Mouse (Mus musculus) adipocyte (in vitro differentiated cells): ENCODE results near the gene Shoc2.
"Not testable (repeated sequence)": the region's sequence is repeated elsewhere in the genome, so short reads cannot be mapped to it uniquely, and the experiment has no call there.

ENCODE experiments used
- DNase-seq: peaks from one replicate; pipeline ENCODE4 v3.0.0-alpha.2; 2016; ENCODE audit warnings: low spot score

The Shoc2 gene

DNA sequence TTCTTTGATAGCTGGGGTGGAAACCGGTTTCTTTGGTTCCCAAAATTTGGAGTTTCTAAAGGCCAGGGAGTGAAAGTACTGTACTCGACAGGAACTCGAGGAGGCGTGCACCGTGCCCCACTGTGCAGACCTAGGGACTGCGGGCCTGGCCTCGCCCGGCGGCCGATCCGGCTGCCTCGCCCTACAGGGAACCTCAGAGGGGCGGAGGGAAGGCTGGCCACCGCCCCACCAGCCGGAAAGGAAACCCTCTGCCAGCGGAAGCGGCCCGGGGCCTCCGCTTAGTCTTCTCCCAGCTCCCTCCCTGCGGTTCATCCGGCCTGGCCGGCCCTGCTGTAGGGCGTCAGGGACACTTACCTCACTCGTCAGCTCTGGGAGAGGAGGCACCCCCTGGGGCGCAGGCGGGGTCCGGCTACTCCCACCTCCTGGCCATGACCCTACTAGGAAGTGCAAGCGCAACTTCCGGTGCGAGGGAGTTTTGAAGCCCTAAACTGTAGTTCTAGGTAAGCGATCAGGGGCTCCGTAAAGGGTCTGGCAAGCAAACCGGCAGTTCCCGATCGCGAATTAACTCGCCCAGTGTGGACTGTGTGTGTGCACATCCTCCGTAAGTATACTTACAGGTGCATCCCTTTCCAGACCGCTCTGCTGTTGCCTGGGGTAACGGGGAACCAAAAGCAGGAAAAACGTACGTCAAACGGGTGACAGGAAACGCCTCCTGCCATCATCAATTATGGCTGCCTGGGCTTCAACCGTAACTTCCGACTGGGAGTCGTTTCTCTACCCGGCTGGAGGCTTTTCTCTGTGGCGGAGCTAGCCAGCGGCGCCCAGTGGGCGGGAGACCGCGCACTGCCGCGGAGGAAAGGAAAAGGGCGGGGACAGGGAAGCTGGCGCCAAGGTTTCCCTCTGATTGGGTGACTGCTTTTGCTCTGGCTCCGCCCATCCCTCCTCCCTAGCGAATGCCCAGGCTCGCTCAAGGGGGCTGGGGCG, at the start of gene Shoc2, which contains the start of gene Bbip1:
Gene Shoc2 (plus strand): TSS at position 505 of the 984 bp plus-strand sequence.
Gene Bbip1 (minus strand): TSS at position 826 of the 984 bp plus-strand sequence.
- DNase-seq = peak; percentile 100

DNA sequence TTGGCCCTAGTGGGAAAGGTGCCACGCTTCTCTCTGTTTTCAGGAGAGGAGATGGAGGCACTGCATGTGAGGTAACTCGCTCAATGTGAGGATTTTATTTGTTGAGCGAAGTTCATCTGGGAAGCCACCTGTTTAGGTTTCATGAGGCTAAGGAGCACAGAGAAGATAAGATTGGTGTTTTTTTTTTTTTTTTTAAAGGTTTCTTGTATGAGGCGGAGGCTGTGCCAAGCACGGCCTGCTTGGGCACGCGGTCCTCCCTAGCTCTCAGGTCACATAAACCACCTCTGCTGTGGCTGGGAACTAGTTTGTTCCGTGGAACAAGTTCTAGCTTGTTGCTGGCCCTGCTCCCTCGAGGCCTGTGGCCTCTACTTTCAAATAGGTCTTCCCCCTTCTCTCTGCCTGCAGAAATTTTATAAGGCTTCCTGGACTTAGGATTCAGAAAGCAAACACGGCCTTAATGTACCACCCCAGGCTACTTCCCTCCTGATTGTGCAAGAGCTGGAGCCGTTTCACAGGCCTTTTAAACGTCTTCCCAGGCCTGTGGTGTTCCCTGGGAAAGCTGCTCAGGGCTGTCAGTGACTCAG, 49.5 kb upstream of the Shoc2 start:
- peak; percentile 83 for DNase-seq

DNA sequence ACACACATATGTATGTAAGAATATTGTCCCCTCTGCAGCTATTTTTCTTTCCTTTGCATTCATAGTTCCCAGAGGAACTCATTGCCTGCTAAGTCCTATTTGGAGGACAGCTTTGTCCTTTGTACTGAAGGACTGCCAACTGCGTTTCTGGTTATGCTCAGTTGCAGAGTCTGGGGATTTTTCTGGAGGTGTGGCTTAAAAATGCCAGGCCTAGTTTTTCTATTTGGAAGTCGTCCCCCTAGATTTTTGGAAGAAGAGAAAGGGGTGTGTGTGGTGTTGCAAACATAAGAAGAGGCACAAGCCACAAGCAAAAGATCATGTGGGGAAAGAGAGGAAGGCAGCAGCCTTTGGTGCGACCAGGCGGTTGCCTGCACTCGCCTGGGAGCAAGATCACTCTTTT, 46.1 kb upstream of the Shoc2 start:
- DNase-seq = peak; percentile 83

- DNase-seq = peak; percentile 52
Measured at GRCm38 (mm10) chr19:53898498-53898897, 45.6 kb upstream of the Shoc2 start.

- no peak for DNase-seq
Measured at GRCm38 (mm10) chr19:53898970-53899900, 44.9 kb upstream of the Shoc2 start.

- DNase-seq = no peak
Measured at GRCm38 (mm10) chr19:53899941-53900610, 44.0 kb upstream of the Shoc2 start.

- no peak for DNase-seq
Measured at GRCm38 (mm10) chr19:53901931-53902738, 42.0 kb upstream of the Shoc2 start.

DNA sequence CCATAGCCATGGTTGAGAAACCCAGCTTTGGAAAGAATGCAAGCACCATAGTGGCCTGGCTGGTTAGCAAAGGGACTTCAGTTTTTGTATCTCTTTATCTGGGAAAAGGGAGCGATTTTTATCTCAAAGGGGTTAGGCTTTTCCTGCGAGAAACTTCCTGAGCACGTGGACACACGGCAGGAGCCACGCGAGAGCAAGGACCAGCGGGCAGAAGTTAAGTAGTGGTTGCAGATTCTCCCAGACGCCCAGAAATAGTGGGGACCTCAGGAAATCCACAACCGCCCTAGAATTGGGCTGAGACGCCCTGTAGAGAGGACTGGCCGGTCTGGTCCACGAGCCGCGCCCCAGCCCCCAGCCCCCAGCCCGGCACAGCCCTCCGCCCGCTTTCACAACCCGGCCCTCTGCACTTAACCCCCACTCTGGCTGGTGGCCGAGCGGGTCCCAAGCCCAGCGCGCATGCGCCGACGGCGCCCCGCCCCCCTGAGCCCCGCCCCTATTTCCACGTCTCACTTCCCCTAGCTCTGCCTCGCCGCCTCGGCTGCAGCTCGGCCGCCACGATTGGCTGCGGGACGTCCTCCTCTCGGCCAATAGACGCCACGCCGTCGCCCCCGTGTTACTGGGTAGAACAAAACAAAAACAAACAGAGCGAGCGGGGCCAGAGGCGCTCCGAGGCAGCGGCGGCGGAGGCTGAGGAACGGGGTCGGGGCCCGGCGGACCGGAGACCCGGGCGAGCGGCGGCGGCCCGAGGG, 41.2 kb upstream of the Shoc2 start:
- DNase-seq = peak; percentile 98

DNA sequence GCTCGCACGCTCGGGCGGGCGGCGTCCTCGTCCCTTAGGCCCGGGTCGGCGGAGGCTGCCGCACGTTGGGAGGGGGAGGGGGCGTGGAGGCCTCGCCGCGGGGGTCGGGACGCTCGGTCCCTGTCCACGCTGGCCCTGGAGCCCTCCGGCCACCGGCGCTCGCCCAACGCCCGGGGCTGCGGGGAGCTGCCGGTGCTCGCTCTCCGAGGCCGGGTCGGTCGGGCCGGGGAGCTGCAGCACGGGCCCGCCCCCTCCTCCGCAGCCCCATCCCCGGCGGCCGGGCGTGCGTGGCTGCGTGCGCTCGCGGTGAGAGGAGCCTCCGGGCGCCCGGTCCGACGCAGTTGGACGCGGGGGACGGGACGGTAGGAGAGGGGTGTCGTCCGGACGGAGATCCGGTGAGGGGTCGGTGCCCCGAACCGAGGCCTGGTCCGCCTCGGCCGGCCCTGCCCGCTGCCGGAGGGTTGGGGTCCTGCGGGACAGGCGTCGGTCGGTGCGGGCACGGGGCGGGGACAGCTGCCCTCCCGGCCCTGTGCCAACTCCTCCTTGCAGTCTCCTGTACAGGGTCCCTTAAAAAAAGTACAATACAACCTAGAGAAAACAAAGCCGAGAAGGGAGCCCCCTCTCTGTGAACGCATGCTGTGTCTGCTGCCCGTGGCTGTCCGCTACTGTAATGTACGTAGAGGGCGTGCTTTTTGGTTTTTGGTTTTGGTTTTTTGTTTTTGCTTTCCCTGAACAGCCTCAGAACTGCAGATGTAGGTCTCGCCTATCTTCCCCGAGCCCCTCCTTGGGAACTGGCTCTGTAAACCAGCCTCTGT, 40.4 kb upstream of the Shoc2 start:
- DNase-seq = peak; percentile 77

GRCm38 (mm10) chr19:53904833-53905480, 39.1 kb upstream of the Shoc2 start:
- DNase-seq = peak; percentile 39

GRCm38 (mm10) chr19:53906033-53906702, 37.9 kb upstream of the Shoc2 start:
- no peak for DNase-seq

DNA sequence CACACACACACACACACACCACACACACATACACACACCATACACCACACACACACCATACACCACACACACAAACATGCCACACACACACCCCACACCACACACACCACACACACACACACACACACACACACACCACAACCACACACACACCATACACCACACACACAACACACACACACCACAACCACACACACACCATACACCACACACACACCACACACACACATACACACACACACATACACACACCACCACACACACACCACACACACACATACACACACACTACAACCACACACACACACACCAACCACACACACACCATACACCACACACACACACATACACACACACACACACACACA, 37.4 kb upstream of the Shoc2 start:
- DNase-seq = not testable (repeated sequence)

- no peak for DNase-seq
Measured at GRCm38 (mm10) chr19:53914950-53915349, 29.2 kb upstream of the Shoc2 start.

- no peak for DNase-seq
Measured at GRCm38 (mm10) chr19:53919541-53919940, 24.6 kb upstream of the Shoc2 start.

DNA sequence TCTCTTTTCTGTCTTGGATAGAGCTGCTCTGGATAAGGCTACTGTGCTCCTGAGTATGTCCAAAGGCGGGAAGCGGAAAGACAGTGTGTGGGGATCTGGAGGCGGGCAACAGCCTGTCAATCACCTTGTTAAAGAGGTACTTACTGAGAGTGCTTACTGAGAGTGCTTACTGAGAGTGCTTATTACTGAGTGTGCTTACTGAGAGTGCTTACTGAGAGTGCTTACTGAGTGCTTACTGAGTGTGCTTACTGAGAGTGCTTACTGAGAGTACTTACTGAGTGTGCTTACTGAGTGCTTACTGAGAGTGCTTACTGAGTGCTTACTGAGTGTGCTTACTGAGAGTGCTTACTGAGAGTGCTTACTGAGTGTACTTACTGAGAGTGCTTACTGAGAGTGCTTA, 22.1 kb upstream of the Shoc2 start:
- not testable (repeated sequence) for DNase-seq

GRCm38 (mm10) chr19:53925338-53925751, 18.8 kb upstream of the Shoc2 start:
- peak; percentile 58 for DNase-seq

GRCm38 (mm10) chr19:53926705-53927104, 17.4 kb upstream of the Shoc2 start:
- no peak for DNase-seq

GRCm38 (mm10) chr19:53929218-53929617, 14.9 kb upstream of the Shoc2 start:
- DNase-seq = no peak
